27 mouse cellular contexts compared by ENCODE assay signal in the genomic region with DNA sequence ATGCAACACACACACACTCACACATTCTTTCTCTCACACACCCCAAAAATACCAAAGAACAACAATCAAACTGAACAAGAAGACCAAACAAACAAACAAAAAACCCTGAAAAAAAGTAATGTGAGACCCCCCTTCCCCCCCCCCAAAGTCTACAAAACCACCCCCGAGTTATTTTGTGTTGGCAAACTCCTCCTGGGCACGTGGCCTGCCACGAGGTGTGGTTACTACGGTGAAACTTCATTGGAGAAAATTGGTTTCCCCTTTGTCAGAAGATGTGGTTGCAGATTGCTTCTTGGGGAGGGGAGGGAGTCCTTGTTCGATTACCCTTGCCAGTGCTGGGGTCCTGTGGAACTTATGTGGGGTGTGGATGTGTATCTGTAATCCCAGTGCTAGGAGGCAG.
"Had no signal": no experiment of that assay in that cellular context is flagged by ENCODE, and none has a peak within 500 bp of the region (broad histone marks: within the 10 kb centered on the region; RNA-seq: fewer than 3 reads in every experiment).

No protein-coding gene starts in this region.

- DNase-seq: cerebellum, adult 9-10 months; cerebellum, adult 9-11 months; cerebellum, postnatal 10 days; cerebellum, postnatal 14 days; cerebellum, postnatal 25 days; cerebellum, postnatal 36 days; embryo, embryonic 11 days; forebrain, postnatal 0 days; gastrocnemius, adult 2 months; gastrocnemius, postnatal 10 days; gastrocnemius, postnatal 14 days; gastrocnemius, postnatal 25 days; gastrocnemius, postnatal 36 days; heart, adult 11 months; heart, adult 18-20 months; heart, adult 2 months had no signal

- H3K27me3 ChIP-seq: embryonic facial prominence, embryonic 12.5 days; embryonic facial prominence, embryonic 13.5 days; embryonic facial prominence, embryonic 15.5 days; forebrain, embryonic 12.5 days; forebrain, embryonic 13.5 days; forebrain, embryonic 15.5 days had no signal

- H3K27ac ChIP-seq: embryonic facial prominence, embryonic 15.5 days; forebrain, embryonic 12.5 days; forebrain, embryonic 13.5 days; forebrain, embryonic 15.5 days; gastrocnemius, adult 2 months; heart, adult 2 months had no signal

- H3K4me2 ChIP-seq: embryonic facial prominence, embryonic 12.5 days; embryonic facial prominence, embryonic 13.5 days; embryonic facial prominence, embryonic 15.5 days; forebrain, embryonic 12.5 days; forebrain, embryonic 13.5 days; forebrain, embryonic 15.5 days had no signal

- H3K4me3 ChIP-seq: embryonic facial prominence, embryonic 10.5 days; embryonic facial prominence, embryonic 12.5 days; embryonic facial prominence, embryonic 13.5 days; embryonic facial prominence, embryonic 15.5 days; erythroblast, embryonic 14.5 days; forebrain, embryonic 10.5 days; forebrain, embryonic 12.5 days; forebrain, embryonic 13.5 days; forebrain, embryonic 15.5 days; gastrocnemius, adult 2 months; heart, adult 2 months had no signal

- H3K9ac ChIP-seq: embryonic facial prominence, embryonic 12.5 days; embryonic facial prominence, embryonic 13.5 days; embryonic facial prominence, embryonic 15.5 days; forebrain, embryonic 12.5 days; forebrain, embryonic 13.5 days; forebrain, embryonic 15.5 days; forebrain, postnatal 0 days had no signal

- H3K9me3 ChIP-seq: embryonic facial prominence, embryonic 10.5 days; embryonic facial prominence, embryonic 12.5 days; embryonic facial prominence, embryonic 13.5 days; embryonic facial prominence, embryonic 15.5 days; forebrain, embryonic 10.5 days; forebrain, embryonic 12.5 days; forebrain, embryonic 13.5 days; forebrain, embryonic 15.5 days had no signal

- H3K36me3 ChIP-seq: embryonic facial prominence, embryonic 10.5 days; embryonic facial prominence, embryonic 12.5 days; embryonic facial prominence, embryonic 13.5 days; embryonic facial prominence, embryonic 15.5 days; forebrain, embryonic 10.5 days; forebrain, embryonic 12.5 days; forebrain, embryonic 15.5 days had no signal

- ATAC-seq: forebrain, embryonic 13.5 days; forebrain, embryonic 14.5 days; forebrain, embryonic 15.5 days; forebrain, embryonic 16.5 days; forebrain, postnatal 0 days had no signal
